Mouse (Mus musculus) liver, adult 2 months (tissue): ENCODE measurements at regions not wholly inside any gene's neighbourhood (a gene's known extent, or its start where the extent isn't known, plus 50 kb on each side); places are given as distances from the start of the nearest gene placed in this dataset.

Source experiments
- CTCF ChIP-seq: fragments of 200-500 bp; IDR thresholded peaks from 2 replicates; pipeline ENCODE4 v1.5.1; 2011; ENCODE audit warnings: low read depth, low read length, control low read depth
- POLR2A ChIP-seq: fragments of 200-500 bp; IDR thresholded peaks from 2 replicates; pipeline ENCODE4 v1.6.1; 2011; ENCODE audit warnings: low read length, control low read depth; ENCODE audit not compliant: insufficient read depth; ENCODE audit errors: extremely low read depth

GRCm38 (mm10) chr10:15244376-15245262 lies 526.6 kb upstream of the Gje1 start:
- no peak for TF ChIP-seq CTCF
- TF ChIP-seq POLR2A = no peak
